Mouse (Mus musculus): ENCODE results near the gene Gm26938. TPM values are rescaled to one million over a fixed set of nuclear protein-coding genes. Genes with fewer than 3 reads are reported as not detected.

The Gm26938 gene
- polyA plus RNA-seq, 2 experiments = not detected

GRCm38 (mm10) chr5:139821466-139822459, 4.4 kb downstream of the Gm26938 start:
- Histone ChIP-seq H3K9me3 (ENCODE audit: control insufficient read depth, low read length) (no peaks in the 10 kb centered on the region), H3K4me1 (ENCODE audit: control insufficient read depth, insufficient read depth, low read length) (peaks cover 11% of the 10 kb centered on the region; the same call in 1 of the 2 replicates), H3K4me3 (replicated peaks; ENCODE audit: low read length) (no peak overlapping the region), H3K4me2 (replicated peaks; ENCODE audit: low read depth, low read length, severe bottlenecking) (no peak overlapping the region), H3K36me3 (ENCODE audit: control insufficient read depth, insufficient read depth, low read length) (peaks cover 28% of the 10 kb centered on the region), H3K27ac (replicated peaks; ENCODE audit: low read depth, low read length) (no peak overlapping the region), H3K27me3 (ENCODE audit: control insufficient read depth, insufficient read depth, low read length) (no peaks in the 10 kb centered on the region), H3K9ac (ENCODE audit: low read depth, low read length, severe bottlenecking) (no peak overlapping the region)
- ATAC-seq (ENCODE audit: low FRiP score, low read depth) (peak; percentile 71), DNase-seq (ENCODE audit: low spot score) (peak; percentile 39)
- WGBS = 38% methylated on average over 12 of the region's 12 CpGs
- no peak for TF ChIP-seq POLR2A (IDR thresholded peaks at IDR 0.05; ENCODE audit: borderline replicate concordance, extremely low read depth, insufficient read depth, insufficient read length)

DNA sequence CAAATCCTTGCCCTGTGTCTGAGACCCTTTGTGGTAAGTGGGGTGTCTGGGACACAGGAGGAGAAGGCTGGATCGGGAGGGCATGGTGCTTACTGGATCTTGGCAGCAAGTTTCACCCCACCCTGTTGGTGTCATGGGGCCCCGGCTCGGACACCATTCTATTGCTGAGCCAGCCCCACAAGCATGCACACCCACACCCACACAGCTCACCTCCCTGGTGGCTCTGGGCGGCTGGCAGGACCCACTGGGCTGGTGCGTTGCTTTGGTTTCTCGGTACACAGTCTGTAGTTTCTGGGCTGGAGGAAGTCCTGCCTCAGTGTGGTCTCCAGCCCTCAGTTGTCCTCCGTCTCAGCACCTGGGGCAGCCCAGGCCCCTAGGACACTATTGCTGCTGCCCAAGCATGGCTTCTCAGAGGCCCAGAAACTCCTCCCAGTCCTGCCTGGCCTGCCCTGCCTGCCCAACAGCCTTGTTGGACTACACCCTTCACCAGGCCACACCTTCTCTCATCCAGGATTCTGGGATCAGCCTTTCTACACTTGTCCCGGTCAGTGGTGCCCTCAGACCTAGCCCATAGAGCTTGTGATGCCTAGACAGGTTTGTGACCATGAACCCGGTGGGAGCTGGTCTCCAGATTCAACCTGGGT, 6.5 kb downstream of the Gm26938 start, which contains the start of gene Tmem184a:
Gene Tmem184a (minus strand): TSS at position 380 of the 644 bp plus-strand sequence.
- H3K9me3 ChIP-seq (ENCODE audit: control insufficient read depth, low read length) = no peaks in the 10 kb centered on the region
- H3K36me3 ChIP-seq (ENCODE audit: control insufficient read depth, insufficient read depth, low read length) = peaks cover 27% of the 10 kb centered on the region
- DNase-seq (ENCODE audit: low spot score) = no peak
- WGBS = 78% methylated on average over 9 of the region's 9 CpGs
- no peak within 1 kb of the TSS for H3K9ac ChIP-seq (ENCODE audit: low read depth, low read length, severe bottlenecking)
- H3K4me2 ChIP-seq (replicated peaks; ENCODE audit: low read depth, low read length, severe bottlenecking) = no peak within 1 kb of the TSS
- H3K4me1 ChIP-seq (ENCODE audit: control insufficient read depth, insufficient read depth, low read length) = no peaks in the 10 kb centered on the region
- ATAC-seq (ENCODE audit: low FRiP score, low read depth) = no peak
- no peak within 1 kb of the TSS for H3K27ac ChIP-seq (replicated peaks; ENCODE audit: low read depth, low read length)
- TF ChIP-seq POLR2A (IDR thresholded peaks at IDR 0.05; ENCODE audit: borderline replicate concordance, extremely low read depth, insufficient read depth, insufficient read length) = no peak
- no peak within 1 kb of the TSS for H3K4me3 ChIP-seq (replicated peaks; ENCODE audit: low read length)
- 0 out of 2 replicates have a peak, but pooled peaks cover 2% of the 10 kb centered on the region for H3K27me3 ChIP-seq (ENCODE audit: control insufficient read depth, insufficient read depth, low read length)

GRCm38 (mm10) chr5:139818801-139819200, 7.4 kb downstream of the Gm26938 start:
- no peak for TF ChIP-seq POLR2A (IDR thresholded peaks at IDR 0.05; ENCODE audit: borderline replicate concordance, extremely low read depth, insufficient read depth, insufficient read length)
- H3K9ac ChIP-seq (ENCODE audit: low read depth, low read length, severe bottlenecking) = no peak overlapping the region
- no peak for DNase-seq (ENCODE audit: low spot score)
- H3K36me3 ChIP-seq (ENCODE audit: control insufficient read depth, insufficient read depth, low read length) = peaks cover 23% of the 10 kb centered on the region
- H3K27ac ChIP-seq (replicated peaks; ENCODE audit: low read depth, low read length) = no peak overlapping the region
- H3K4me1 ChIP-seq (ENCODE audit: control insufficient read depth, insufficient read depth, low read length) = no peaks in the 10 kb centered on the region
- H3K27me3 ChIP-seq (ENCODE audit: control insufficient read depth, insufficient read depth, low read length) = peaks cover 8% of the 10 kb centered on the region; the same call in 1 of the 2 replicates
- no peak overlapping the region for H3K4me2 ChIP-seq (replicated peaks; ENCODE audit: low read depth, low read length, severe bottlenecking)
- no peak overlapping the region for H3K4me3 ChIP-seq (replicated peaks; ENCODE audit: low read length)
- H3K9me3 ChIP-seq (ENCODE audit: control insufficient read depth, low read length) = no peaks in the 10 kb centered on the region
- ATAC-seq (ENCODE audit: low FRiP score, low read depth) = no peak
- 49% methylated on average over 4 of the region's 4 CpGs for WGBS

DNA sequence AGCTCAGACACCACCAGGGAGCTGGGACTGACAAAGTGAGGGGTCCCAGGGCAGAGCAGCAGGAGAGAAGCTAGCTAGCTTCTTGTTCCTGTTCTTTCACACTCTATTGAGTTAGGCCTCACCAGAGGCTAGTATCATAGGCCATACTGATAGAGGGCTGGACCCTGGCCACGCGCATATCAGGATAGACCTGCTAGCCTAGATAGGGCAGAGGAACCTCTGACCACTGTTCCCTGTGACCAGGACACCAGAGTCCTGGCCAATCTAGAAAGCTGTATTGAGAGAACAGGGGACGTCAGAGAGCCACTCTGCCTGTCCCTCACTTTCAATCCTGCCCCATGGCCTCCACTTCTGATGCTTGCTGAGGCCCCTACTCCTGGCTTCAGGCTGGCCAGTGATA, 8.2 kb downstream of the Gm26938 start:
- WGBS = 91% methylated on average over 3 of the region's 3 CpGs
- no peaks in the 10 kb centered on the region for H3K4me1 ChIP-seq (ENCODE audit: control insufficient read depth, insufficient read depth, low read length)
- DNase-seq (ENCODE audit: low spot score) (no peak), ATAC-seq (ENCODE audit: low FRiP score, low read depth) (no peak)
- peaks cover 13% of the 10 kb centered on the region; the same call in 1 of the 2 replicates for H3K27me3 ChIP-seq (ENCODE audit: control insufficient read depth, insufficient read depth, low read length)
- H3K4me3 ChIP-seq (replicated peaks; ENCODE audit: low read length) = no peak overlapping the region
- H3K9me3 ChIP-seq (ENCODE audit: control insufficient read depth, low read length) = no peaks in the 10 kb centered on the region
- no peak overlapping the region for H3K27ac ChIP-seq (replicated peaks; ENCODE audit: low read depth, low read length)
- peaks cover 15% of the 10 kb centered on the region for H3K36me3 ChIP-seq (ENCODE audit: control insufficient read depth, insufficient read depth, low read length)
- TF ChIP-seq POLR2A (IDR thresholded peaks at IDR 0.05; ENCODE audit: borderline replicate concordance, extremely low read depth, insufficient read depth, insufficient read length) = no peak
- no peak overlapping the region for H3K9ac ChIP-seq (ENCODE audit: low read depth, low read length, severe bottlenecking)
- no peak overlapping the region for H3K4me2 ChIP-seq (replicated peaks; ENCODE audit: low read depth, low read length, severe bottlenecking)

- TF ChIP-seq POLR2A (IDR thresholded peaks at IDR 0.05; ENCODE audit: borderline replicate concordance, extremely low read depth, insufficient read depth, insufficient read length) = no peak
- Histone ChIP-seq H3K9me3 (ENCODE audit: control insufficient read depth, low read length) (no peaks in the 10 kb centered on the region), H3K4me1 (ENCODE audit: control insufficient read depth, insufficient read depth, low read length) (no peaks in the 10 kb centered on the region), H3K9ac (ENCODE audit: low read depth, low read length, severe bottlenecking) (no peak overlapping the region), H3K27ac (replicated peaks; ENCODE audit: low read depth, low read length) (no peak overlapping the region), H3K4me2 (replicated peaks; ENCODE audit: low read depth, low read length, severe bottlenecking) (no peak overlapping the region), H3K27me3 (ENCODE audit: control insufficient read depth, insufficient read depth, low read length) (peaks cover 18% of the 10 kb centered on the region; the same call in 1 of the 2 replicates), H3K4me3 (replicated peaks; ENCODE audit: low read length) (no peak overlapping the region), H3K36me3 (ENCODE audit: control insufficient read depth, insufficient read depth, low read length) (peaks cover 8% of the 10 kb centered on the region)
- no peak for ATAC-seq (ENCODE audit: low FRiP score, low read depth)
- DNase-seq (ENCODE audit: low spot score) = no peak
- 0% methylated on average over 1 of the region's 1 CpGs for WGBS
Observed at GRCm38 (mm10) chr5:139817292-139817691, 8.9 kb downstream of the Gm26938 start.
